Mouse (Mus musculus) Patski (cell line): ENCODE data around the gene Hsd3b7. TPM values are rescaled to one million over a fixed set of nuclear protein-coding genes. Genes with fewer than 3 reads are reported as not detected.
A peak's percentile ranks its signal among the peaks of the same experiment; 100 is the strongest.

Source experiments
- ATAC-seq: fragments of 100-300 bp; one replicate; pipeline ENCODE4 v1.8.0; 2021
- CTCF ChIA-PET: fragments of 350-600 bp; sonication (Branson Sonifier 250); formaldehyde crosslinking; loops from one replicate; lab custom pipeline; 2022; ENCODE audit warnings: inconsistent platforms; lab: Charles Lee
- POLR2A ChIA-PET: fragments of 350-600 bp; sonication (Branson Sonifier 250); formaldehyde crosslinking; loops from one replicate; lab custom pipeline; 2022; ENCODE audit warnings: antibody characterized with exemption, inconsistent platforms; lab: Charles Lee
- DNase-seq: peaks from one replicate; pipeline ENCODE4 v3.0.0-alpha.2; 2011; ENCODE audit warnings: low read depth, low spot score
- H3K27me3 ChIP-seq: fragments of 371-371 bp; one replicate; pipeline ENCODE4 v1.5.1; 2021
- CTCF ChIP-seq: fragments of 100-300 bp; IDR thresholded peaks from one replicate; pipeline ENCODE4 v1.5.1; 2021
- in situ Hi-C: fragments of 300-500 bp; cut with MboI; formaldehyde crosslinking; loops from 3 replicates; pipeline ENCODE4 v1.11.1; 2018; ENCODE audit warnings: low pct_unique_long_range_greater_than_20kb, mixed read lengths
- polyA plus RNA-seq: library from polyadenylated mRNA; unstranded; gene quantifications from one replicate; pipeline ENCODE4 v1.2.3, GENCODE M21; 2021

The Hsd3b7 gene
- polyA plus RNA-seq, 1 experiment from 2014 or later: 30.1 TPM

- TF ChIP-seq CTCF: no peak
- no peak for DNase-seq
- CTCF ChIA-PET: no interaction called here
- in situ Hi-C loops: no loop called here
- no peaks in the 10 kb centered on the region for H3K27me3 ChIP-seq
- no peak for ATAC-seq
- POLR2A ChIA-PET: interaction anchor here (0.7 kb wide), 1 partner anchor 85 kb away, joined by 3 read pairs; no protein-coding TSS in a partner anchor
Observed at GRCm38 (mm10) chr7:127766851-127767609, 33.4 kb upstream of the Hsd3b7 start.

- no peak for ATAC-seq
- ChIA-PET CTCF (interaction anchor here (1.2 kb wide), 1 partner anchor 8 kb away, joined by 3 read pairs; no protein-coding TSS in a partner anchor), POLR2A (interaction anchor here (0.7 kb wide), 1 partner anchor 84 kb away, joined by 3 read pairs; no protein-coding TSS in a partner anchor)
- TF ChIP-seq CTCF: no peak
- no peak for DNase-seq
- no peaks in the 10 kb centered on the region for H3K27me3 ChIP-seq
- in situ Hi-C loops: no loop called here
Observed at GRCm38 (mm10) chr7:127767671-127768345, 32.6 kb upstream of the Hsd3b7 start.

GRCm38 (mm10) chr7:127768346-127768996 is 31.9 kb upstream of the Hsd3b7 start:
- in situ Hi-C loops: no loop called here
- CTCF ChIA-PET: interaction anchor here (0.7 to 1.2 kb wide), 2 partner anchors 9 to 16 kb away, joined by 3 to 4 read pairs; no protein-coding TSS in a partner anchor
- no peaks in the 10 kb centered on the region for H3K27me3 ChIP-seq
- ATAC-seq: no peak
- TF ChIP-seq CTCF: no peak
- POLR2A ChIA-PET: interaction anchor here (0.6 kb wide), 1 partner anchor 19 kb away, joined by 3 read pairs; no protein-coding TSS in a partner anchor
- DNase-seq: no peak

- POLR2A ChIA-PET: interaction anchor here (0.6 kb wide), 1 partner anchor 20 kb away, joined by 3 read pairs; no protein-coding TSS in a partner anchor
- in situ Hi-C loops: no loop called here
- DNase-seq (no peak), ATAC-seq (peak; percentile 77)
- TF ChIP-seq CTCF: no peak
- no peaks in the 10 kb centered on the region for H3K27me3 ChIP-seq
- CTCF ChIA-PET: interaction anchor here (0.7 to 1.2 kb wide), 2 partner anchors 9 to 16 kb away, joined by 3 to 4 read pairs; no protein-coding TSS in a partner anchor
Observed at GRCm38 (mm10) chr7:127768997-127769593, 31.3 kb upstream of the Hsd3b7 start.

GRCm38 (mm10) chr7:127769651-127770038 is 30.8 kb upstream of the Hsd3b7 start, which contains the start of gene Orai3:
Gene Orai3 (plus strand): TSS chr7:127769815.
- no peak for TF ChIP-seq CTCF
- in situ Hi-C loops: no loop called here
- no peak for DNase-seq
- ChIA-PET POLR2A (interaction anchor here (0.8 to 1.2 kb wide), 2 partner anchors 16 to 31 kb away, joined by 3 to 4 read pairs; partner anchors contain the start of gene Hsd3b7), CTCF (interaction anchor here (1.2 kb wide), 1 partner anchor 31 kb away, joined by 3 read pairs; the partner anchor contains the start of gene Hsd3b7)
- peak; percentile 71 for ATAC-seq
- no peaks in the 10 kb centered on the region for H3K27me3 ChIP-seq

GRCm38 (mm10) chr7:127770039-127770905 is 30.1 kb upstream of the Hsd3b7 start:
- ATAC-seq: peak; percentile 47
- CTCF ChIA-PET: interaction anchor here (1.2 to 1.3 kb wide), 4 partner anchors 10 to 166 kb away, joined by 3 to 7 read pairs (median 4); partner anchors contain the start of gene Hsd3b7
- no peak for TF ChIP-seq CTCF
- DNase-seq: no peak
- POLR2A ChIA-PET: interaction anchor here (0.8 to 1.2 kb wide), 2 partner anchors 16 to 30 kb away, joined by 3 to 4 read pairs; partner anchors contain the start of gene Hsd3b7
- in situ Hi-C loops: no loop called here
- no peaks in the 10 kb centered on the region for H3K27me3 ChIP-seq

- POLR2A ChIA-PET: no interaction called here
- ATAC-seq (no peak), DNase-seq (no peak)
- no peak for TF ChIP-seq CTCF
- CTCF ChIA-PET: interaction anchor here (1.2 to 1.3 kb wide), 3 partner anchors 11 to 165 kb away, joined by 3 to 7 read pairs (median 5); no protein-coding TSS in a partner anchor
- in situ Hi-C loops: no loop called here
- no peaks in the 10 kb centered on the region for H3K27me3 ChIP-seq
Observed at GRCm38 (mm10) chr7:127771262-127771661, 29.1 kb upstream of the Hsd3b7 start.

GRCm38 (mm10) chr7:127772080-127772479 is 28.3 kb upstream of the Hsd3b7 start:
- H3K27me3 ChIP-seq: no peaks in the 10 kb centered on the region
- in situ Hi-C loops: no loop called here
- TF ChIP-seq CTCF: no peak
- no peak for ATAC-seq
- CTCF ChIA-PET: no interaction called here
- POLR2A ChIA-PET: no interaction called here
- no peak for DNase-seq

- ChIA-PET CTCF (interaction anchor here (1.1 to 1.3 kb wide), 3 partner anchors 8 to 162 kb away, joined by 3 to 4 read pairs (median 3); no protein-coding TSS in a partner anchor), POLR2A (no interaction called here)
- ATAC-seq: no peak
- no peaks in the 10 kb centered on the region for H3K27me3 ChIP-seq
- in situ Hi-C loops: no loop called here
- DNase-seq: no peak
- TF ChIP-seq CTCF: no peak
Observed at GRCm38 (mm10) chr7:127772557-127772956, 27.8 kb upstream of the Hsd3b7 start.
